15 mouse cellular contexts compared by ENCODE assay signal in the genomic region with DNA sequence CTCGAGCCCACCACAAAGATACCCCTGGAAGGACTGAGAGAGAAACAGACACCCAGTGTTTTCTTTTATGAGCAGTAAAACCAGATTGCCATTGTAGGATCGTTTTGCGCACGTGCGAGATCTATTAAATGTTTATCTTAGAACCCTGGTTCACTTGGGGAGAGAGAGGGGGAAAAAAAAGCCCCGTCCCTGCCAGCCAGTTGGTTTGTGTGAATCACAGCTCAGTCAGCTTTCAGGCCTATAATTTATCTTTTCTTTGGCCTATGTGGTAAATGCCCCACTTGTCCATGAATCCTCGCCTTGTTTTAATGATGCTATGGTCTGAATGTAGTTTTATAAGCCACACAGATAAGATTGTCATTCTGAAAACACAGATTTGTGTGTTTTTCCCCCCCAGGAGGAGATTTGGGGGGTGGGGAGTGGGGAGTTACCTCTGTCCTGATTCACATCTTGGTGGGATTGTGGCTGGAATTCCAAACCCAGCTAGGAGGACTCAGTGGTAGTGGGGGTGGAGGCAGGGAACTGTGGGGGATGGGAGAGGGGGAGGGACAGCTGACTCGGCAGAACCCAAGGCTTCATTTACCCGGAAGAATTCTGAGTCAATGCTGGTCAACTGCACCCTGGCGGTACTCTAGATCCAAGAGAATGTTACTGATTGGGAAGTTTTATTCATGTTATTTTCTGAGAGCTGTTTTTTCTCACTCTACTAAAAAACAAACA. TPM values are rescaled to one million over a fixed set of nuclear protein-coding genes. Genes with fewer than 3 reads are reported as not detected.
DNase-seq lines count a peak whose midpoint lies in the region; ATAC-seq and TF ChIP-seq lines count a peak whose summit lies in the region.
"Had no signal": no experiment of that assay in that cellular context is flagged by ENCODE, and none has a peak within 500 bp of the region (broad histone marks: within the 10 kb centered on the region; RNA-seq: fewer than 3 reads in every experiment).

No protein-coding gene starts in this region.

- no peaks in the 10 kb centered on the region for H3K36me3 ChIP-seq in lung, embryonic 16.5 days (ENCODE audit: control insufficient read depth, insufficient read depth, low read length)
- H3K36me3 ChIP-seq in ES-Bruce4 (ENCODE audit: control insufficient read depth, insufficient read depth, low read length, poor library complexity, severe bottlenecking), result no peaks in the 10 kb centered on the region
- H3K36me3 ChIP-seq in midbrain, embryonic 14.5 days (ENCODE audit: control insufficient read depth, insufficient read depth, low read length), result no peaks in the 10 kb centered on the region
- H3K36me3 ChIP-seq: G1E; heart, embryonic 15.5 days; neural tube, embryonic 12.5 days had no signal

- no peak for TF ChIP-seq EP300 in ES-Bruce4 (IDR thresholded peaks at IDR 0.05; ENCODE audit: insufficient read depth, low read depth, low read length)

- WGBS in lung, embryonic 16.5 days, result 22% methylated on average over 10 of the region's 10 CpGs
- WGBS in midbrain, embryonic 14.5 days, result 46% methylated on average over 10 of the region's 10 CpGs

- DNase-seq in lung, postnatal 14 days, result no peak
- DNase-seq in Patski (ENCODE audit: low read depth, low spot score), result peak; percentile 9
- no peak for DNase-seq in midbrain, embryonic 14.5 days
- no peak for DNase-seq in cerebellum, adult 11-12 months
- no peak for DNase-seq in adrenal gland, postnatal 25 days
- DNase-seq: cerebellum, postnatal 14 days; kidney, postnatal 10 days; right cerebral cortex, postnatal 25 days had no signal

- no peak overlapping the region for H3K4me3 ChIP-seq in lung, embryonic 16.5 days (ENCODE audit: low read length)
- H3K4me3 ChIP-seq in ES-Bruce4 (ENCODE audit: low read depth, low read length), result no peak overlapping the region
- no peak overlapping the region for H3K4me3 ChIP-seq in midbrain, embryonic 14.5 days (replicated peaks; ENCODE audit: low read depth, low read length)
- H3K4me3 ChIP-seq: heart, embryonic 15.5 days; neural tube, embryonic 12.5 days had no signal

- CTCF ChIA-PET in Patski (lab: Charles Lee), result interaction anchor here (1.3 to 1.8 kb wide), 3 partner anchors 27 to 49 kb away, joined by 3 to 6 read pairs (median 4); no protein-coding TSS in a partner anchor

- peaks cover 29% of the 10 kb centered on the region for H3K4me1 ChIP-seq in lung, embryonic 16.5 days (replicated peaks; ENCODE audit: control insufficient read depth, insufficient read depth, low read length)
- no peaks in the 10 kb centered on the region for H3K4me1 ChIP-seq in ES-Bruce4 (ENCODE audit: control insufficient read depth, insufficient read depth, low read length)
- H3K4me1 ChIP-seq in midbrain, embryonic 14.5 days (ENCODE audit: control insufficient read depth, insufficient read depth, low read length), result peaks cover 30% of the 10 kb centered on the region

- no peak overlapping the region for H3K9ac ChIP-seq in lung, embryonic 16.5 days (ENCODE audit: low read length)
- H3K9ac ChIP-seq in ES-Bruce4 (ENCODE audit: low read depth, poor library complexity, severe bottlenecking), result 0 out of 2 replicates have a peak overlapping the region, but pooled peaks have one; percentile 21
- no peak overlapping the region for H3K9ac ChIP-seq in midbrain, embryonic 14.5 days (replicated peaks; ENCODE audit: low read length)
- H3K9ac ChIP-seq: heart, embryonic 15.5 days; liver, embryonic 14.5 days; neural tube, embryonic 12.5 days had no signal

- no peaks in the 10 kb centered on the region for H3K27me3 ChIP-seq in lung, embryonic 16.5 days (ENCODE audit: control insufficient read depth, insufficient read depth, low read depth, low read length)
- H3K27me3 ChIP-seq in ES-Bruce4 (ENCODE audit: control insufficient read depth, insufficient read depth, low read length, poor library complexity, severe bottlenecking) (no peaks in the 10 kb centered on the region), Patski (no peaks in the 10 kb centered on the region)
- no peaks in the 10 kb centered on the region for H3K27me3 ChIP-seq in midbrain, embryonic 14.5 days (ENCODE audit: control insufficient read depth, insufficient read depth, low read length)

- H3K4me2 ChIP-seq in lung, embryonic 16.5 days (ENCODE audit: low read depth, low read length), result no peak overlapping the region
- H3K4me2 ChIP-seq in midbrain, embryonic 14.5 days (ENCODE audit: low read length), result no peak overlapping the region; the same call in 1 of the 2 replicates
- H3K4me2 ChIP-seq: heart, embryonic 15.5 days had no signal

- TF ChIP-seq CTCF in ES-Bruce4 (IDR thresholded peaks at IDR 0.05; ENCODE audit: low read depth, low read length), result no peak
- no peak for TF ChIP-seq CTCF in Patski (IDR thresholded peaks at IDR 0.05)

- in situ Hi-C loops in Patski (cut with MboI; ENCODE audit: low pct_unique_long_range_greater_than_20kb), result loop anchor here (5.0 kb wide), 1 partner anchor 47 kb away; no protein-coding TSS in a partner anchor

- H3K9me3 ChIP-seq in lung, embryonic 16.5 days (ENCODE audit: control insufficient read depth, low read length), result no peaks in the 10 kb centered on the region
- H3K9me3 ChIP-seq in ES-Bruce4 (replicated peaks; ENCODE audit: control insufficient read depth, insufficient read depth, low read length, poor library complexity, severe bottlenecking), result no peaks in the 10 kb centered on the region
- H3K9me3 ChIP-seq in midbrain, embryonic 14.5 days (ENCODE audit: control insufficient read depth, low read length), result no peaks in the 10 kb centered on the region
- H3K9me3 ChIP-seq: heart, embryonic 15.5 days; neural tube, embryonic 12.5 days had no signal

- TF ChIP-seq POLR2A in ES-Bruce4 (IDR thresholded peaks at IDR 0.05; ENCODE audit: insufficient read depth, low read length), result no peak

- ATAC-seq in lung, embryonic 16.5 days (ENCODE audit: low read depth), result 0 out of 2 replicates have a peak, but pooled peaks have one; percentile 27
- no peak for ATAC-seq in Patski
- no peak for ATAC-seq in midbrain, embryonic 14.5 days (ENCODE audit: low FRiP score, low TSS enrichment)
- ATAC-seq: inflammation-experienced regulatory T-cells, adult 6 months had no signal

- H3K27ac ChIP-seq in lung, embryonic 16.5 days (ENCODE audit: low read length), result no peak overlapping the region
- H3K27ac ChIP-seq in ES-Bruce4 (ENCODE audit: insufficient read depth, low read length), result no peak overlapping the region
- peak overlapping the region; percentile 10; the same call in 1 of the 2 replicates for H3K27ac ChIP-seq in midbrain, embryonic 14.5 days (replicated peaks; ENCODE audit: low read depth, low read length)
- H3K27ac ChIP-seq: heart, embryonic 15.5 days; liver, embryonic 14.5 days; neural tube, embryonic 12.5 days had no signal

- POLR2A ChIA-PET in Patski (lab: Charles Lee), result interaction anchor here (0.5 kb wide), 1 partner anchor 58 kb away, joined by 7 read pairs; no protein-coding TSS in a partner anchor

RNA-seq across cellular contexts. Expression of a gene that starts 23.8 kb away (rescaled TPM):
- polyA plus RNA-seq in lung, embryonic 16.5 days (2015; fragmentation: Nextera tagmentation; extraction: Ambion mirVana), result 3.7 and 5.4 TPM in 2 replicates
- polyA plus RNA-seq in ES-Bruce4 (2011; ENCODE audit: insufficient read depth, insufficient read length, low read depth, missing spikeins), result 2.9 and 3.5 TPM in 2 replicates
- not detected for polyA plus RNA-seq in Patski (2021)
- polyA plus RNA-seq in midbrain, embryonic 14.5 days (2014; fragmentation: Nextera tagmentation; extraction: Ambion mirVana), result 7.2 and 13.0 TPM in 2 replicates
- 0.33 TPM in 1 of 2 replicates, not detected in the other for total RNA-seq in adrenal gland, postnatal 25 days (2021)
- polyA plus RNA-seq: G1E had no signal
